Mouse (Mus musculus): ENCODE measurements around the gene Edaradd. TPM values are rescaled to one million over a fixed set of nuclear protein-coding genes. Genes with fewer than 3 reads are reported as not detected.
"Not testable (repeated sequence)": the region's sequence is repeated elsewhere in the genome, so short reads cannot be mapped to it uniquely, and the experiment has no call there.

The Edaradd gene
- polyA plus RNA-seq, 1 experiment from 2014 or later: 0.93 TPM

- H3K27ac ChIP-seq: no peak overlapping the region
- 38% methylated on average over 8 of the region's 8 CpGs for WGBS
- H3K4me3 ChIP-seq: no peak overlapping the region
- ATAC-seq (ENCODE audit: low FRiP score): peak; percentile 86
- no peak overlapping the region for H3K9ac ChIP-seq
- no peaks in the 10 kb centered on the region for H3K4me1 ChIP-seq (replicated peaks)
- H3K36me3 ChIP-seq: no peaks in the 10 kb centered on the region
- H3K27me3 ChIP-seq: no peaks in the 10 kb centered on the region
- H3K4me2 ChIP-seq: no peak overlapping the region
- H3K9me3 ChIP-seq: no peaks in the 10 kb centered on the region
Measured at GRCm38 (mm10) chr13:12473724-12474378, 46.4 kb downstream of the Edaradd start.

GRCm38 (mm10) chr13:12468488-12468887 lies 51.8 kb downstream of the Edaradd start:
- no peak overlapping the region for H3K27ac ChIP-seq
- H3K4me1 ChIP-seq (replicated peaks): no peaks in the 10 kb centered on the region
- no peaks in the 10 kb centered on the region for H3K36me3 ChIP-seq
- no peaks in the 10 kb centered on the region for H3K9me3 ChIP-seq
- no peak overlapping the region for H3K9ac ChIP-seq
- no peak overlapping the region for H3K4me2 ChIP-seq
- 94% methylated on average over 1 of the region's 1 CpGs for WGBS
- no peak for ATAC-seq (ENCODE audit: low FRiP score)
- H3K4me3 ChIP-seq: no peak overlapping the region
- H3K27me3 ChIP-seq: no peaks in the 10 kb centered on the region

GRCm38 (mm10) chr13:12464844-12465243 lies 55.4 kb downstream of the Edaradd start, which contains the start of gene Lgals8:
Gene Lgals8 (minus strand): TSS chr13:12464944.
- no peak within 1 kb of the TSS for H3K4me2 ChIP-seq
- H3K4me1 ChIP-seq (replicated peaks): peaks cover 15% of the 10 kb centered on the region
- H3K27ac ChIP-seq: no peak within 1 kb of the TSS
- 86% methylated on average over 1 of the region's 1 CpGs for WGBS
- no peaks in the 10 kb centered on the region for H3K36me3 ChIP-seq
- H3K27me3 ChIP-seq: no peaks in the 10 kb centered on the region
- ATAC-seq (ENCODE audit: low FRiP score): no peak
- H3K4me3 ChIP-seq: no peak within 1 kb of the TSS
- H3K9me3 ChIP-seq: no peaks in the 10 kb centered on the region
- H3K9ac ChIP-seq: no peak within 1 kb of the TSS

- ATAC-seq (ENCODE audit: low FRiP score); H3K36me3 ChIP-seq; H3K9me3 ChIP-seq; H3K27me3 ChIP-seq; H3K27ac ChIP-seq; H3K4me3 ChIP-seq; H3K9ac ChIP-seq; H3K4me2 ChIP-seq: not testable (repeated sequence)
- H3K4me1 ChIP-seq (replicated peaks): peaks cover 18% of the 10 kb centered on the region
- whole genome bisulfite sequencing: 86% methylated on average over 6 of the region's 6 CpGs
Measured at GRCm38 (mm10) chr13:12464159-12464558, 56.1 kb downstream of the Edaradd start.

GRCm38 (mm10) chr13:12462623-12463022 lies 57.6 kb downstream of the Edaradd start:
- ATAC-seq (ENCODE audit: low FRiP score): no peak

GRCm38 (mm10) chr13:12461730-12462119 lies 58.5 kb downstream of the Edaradd start:
- no peaks in the 10 kb centered on the region for H3K9me3 ChIP-seq
- peaks cover 4% of the 10 kb centered on the region for H3K36me3 ChIP-seq
- ATAC-seq (ENCODE audit: low FRiP score): peak; percentile 52
- H3K27me3 ChIP-seq: no peaks in the 10 kb centered on the region
- H3K4me2 ChIP-seq: peak overlapping the region; percentile 75
- peak overlapping the region; percentile 83 for H3K9ac ChIP-seq
- peaks cover 18% of the 10 kb centered on the region for H3K4me1 ChIP-seq (replicated peaks)
- H3K4me3 ChIP-seq: peak overlapping the region; percentile 69
- H3K27ac ChIP-seq: peak overlapping the region; percentile 76
- 2% methylated on average over 7 of the region's 7 CpGs for WGBS

More at GRCm38 (mm10) chr13:12462623-12463022, 57.6 kb downstream of the Edaradd start:
- Histone ChIP-seq H3K4me1 (replicated peaks) (peaks cover 18% of the 10 kb centered on the region), H3K27me3 (no peaks in the 10 kb centered on the region), H3K36me3 (no peaks in the 10 kb centered on the region), H3K27ac (no peak overlapping the region), H3K9me3 (no peaks in the 10 kb centered on the region), H3K4me3 (no peak overlapping the region), H3K9ac (no peak overlapping the region), H3K4me2 (no peak overlapping the region)
- WGBS: 82% methylated on average over 4 of the region's 4 CpGs

GRCm38 (mm10) chr13:12460881-12461729 lies 59.1 kb downstream of the Edaradd start:
- Histone ChIP-seq H3K4me2 (peak overlapping the region; percentile 75), H3K27me3 (no peaks in the 10 kb centered on the region), H3K4me1 (replicated peaks) (peaks cover 18% of the 10 kb centered on the region), H3K9ac (peak overlapping the region; percentile 83), H3K9me3 (no peaks in the 10 kb centered on the region), H3K27ac (peak overlapping the region; percentile 76), H3K4me3 (peak overlapping the region; percentile 69), H3K36me3 (peaks cover 8% of the 10 kb centered on the region)
- under 1% methylated on average over 59 of the region's 59 CpGs for WGBS
- ATAC-seq (ENCODE audit: low FRiP score): peak; percentile 95

GRCm38 (mm10) chr13:12460443-12460842 lies 59.8 kb downstream of the Edaradd start:
- 8% methylated on average over 8 of the region's 8 CpGs for WGBS
- no peaks in the 10 kb centered on the region for H3K9me3 ChIP-seq
- H3K9ac ChIP-seq: peak overlapping the region; percentile 83
- peaks cover 10% of the 10 kb centered on the region for H3K36me3 ChIP-seq
- peak overlapping the region; percentile 75 for H3K4me2 ChIP-seq
- H3K27ac ChIP-seq: 0 out of 2 replicates have a peak overlapping the region, but pooled peaks have one; percentile 76
- peak overlapping the region; percentile 69 for H3K4me3 ChIP-seq
- no peaks in the 10 kb centered on the region for H3K27me3 ChIP-seq
- H3K4me1 ChIP-seq (replicated peaks): peaks cover 18% of the 10 kb centered on the region
- no peak for ATAC-seq (ENCODE audit: low FRiP score)

GRCm38 (mm10) chr13:12456711-12457110 lies 63.5 kb downstream of the Edaradd start:
- WGBS: 77% methylated on average over 7 of the region's 7 CpGs
- no peak overlapping the region for H3K9ac ChIP-seq

GRCm38 (mm10) chr13:12454686-12455390 lies 65.4 kb downstream of the Edaradd start:
- ATAC-seq (ENCODE audit: low FRiP score): no peak
- H3K4me1 ChIP-seq (replicated peaks): peaks cover 3% of the 10 kb centered on the region
- no peaks in the 10 kb centered on the region for H3K27me3 ChIP-seq
- H3K9me3 ChIP-seq: no peaks in the 10 kb centered on the region
- H3K27ac ChIP-seq: no peak overlapping the region
- no peak overlapping the region for H3K4me2 ChIP-seq
- 83% methylated on average over 7 of the region's 7 CpGs for WGBS
- peaks cover 38% of the 10 kb centered on the region for H3K36me3 ChIP-seq
- no peak overlapping the region for H3K9ac ChIP-seq
- H3K4me3 ChIP-seq: no peak overlapping the region

More at GRCm38 (mm10) chr13:12456711-12457110, 63.5 kb downstream of the Edaradd start:
- Histone ChIP-seq H3K4me2 (no peak overlapping the region), H3K27ac (no peak overlapping the region), H3K4me3 (no peak overlapping the region), H3K27me3 (no peaks in the 10 kb centered on the region), H3K36me3 (peaks cover 33% of the 10 kb centered on the region), H3K9me3 (no peaks in the 10 kb centered on the region), H3K4me1 (replicated peaks) (peaks cover 14% of the 10 kb centered on the region)
- no peak for ATAC-seq (ENCODE audit: low FRiP score)

GRCm38 (mm10) chr13:12453150-12453549 lies 67.1 kb downstream of the Edaradd start:
- Histone ChIP-seq H3K4me2 (no peak overlapping the region), H3K27ac (no peak overlapping the region), H3K9me3 (no peaks in the 10 kb centered on the region), H3K9ac (no peak overlapping the region), H3K36me3 (peaks cover 41% of the 10 kb centered on the region), H3K27me3 (no peaks in the 10 kb centered on the region), H3K4me3 (no peak overlapping the region), H3K4me1 (replicated peaks) (no peaks in the 10 kb centered on the region)
- ATAC-seq (ENCODE audit: low FRiP score): no peak
- WGBS: 88% methylated on average over 14 of the region's 14 CpGs

- Histone ChIP-seq H3K4me3 (no peak overlapping the region), H3K4me1 (replicated peaks) (no peaks in the 10 kb centered on the region), H3K27ac (no peak overlapping the region), H3K27me3 (no peaks in the 10 kb centered on the region), H3K9ac (no peak overlapping the region), H3K9me3 (no peaks in the 10 kb centered on the region), H3K36me3 (peaks cover 65% of the 10 kb centered on the region), H3K4me2 (no peak overlapping the region)
- WGBS: 87% methylated on average over 2 of the region's 2 CpGs
- ATAC-seq (ENCODE audit: low FRiP score): peak; percentile 63
Measured at GRCm38 (mm10) chr13:12442008-12442587, 78.1 kb downstream of the Edaradd start.
